9 mouse cellular contexts compared by ENCODE assay signal in genomic region chr15:3707089-3708078, GRCm38 (mm10).
DNase-seq lines count a peak whose midpoint lies in the region; ATAC-seq and TF ChIP-seq lines count a peak whose summit lies in the region.
"Had no signal": no experiment of that assay in that cellular context is flagged by ENCODE, and none has a peak within 500 bp of the region (broad histone marks: within the 10 kb centered on the region; RNA-seq: fewer than 3 reads in every experiment).

No protein-coding gene starts in this region.

- H3K9ac ChIP-seq in hindbrain, embryonic 13.5 days = no peak overlapping the region

- DNase-seq in kidney, postnatal 10 days = peak; percentile 22
- DNase-seq in kidney, adult 18-20 months = no peak
- DNase-seq in cerebellum, adult 9-10 months = peak; percentile 35
- peak; percentile 12 to 15 for DNase-seq in gastrocnemius, postnatal 36 days
- no peak for DNase-seq in thymus, postnatal 14 days
- no peak for DNase-seq in layer of hippocampus, adult 9-11 months

- peak; percentile 16 for TF ChIP-seq POLR2A in myocyte (IDR thresholded peaks at IDR 0.05; ENCODE audit: insufficient read length, low read depth)

- H3K4me1 ChIP-seq in hindbrain, embryonic 13.5 days (replicated peaks) = no peaks in the 10 kb centered on the region
- H3K4me1 ChIP-seq: hindbrain, embryonic 10.5 days had no signal

- no peaks in the 10 kb centered on the region for H3K27me3 ChIP-seq in myocyte (ENCODE audit: control insufficient read depth, insufficient read depth, insufficient read length)
- no peaks in the 10 kb centered on the region for H3K27me3 ChIP-seq in hindbrain, embryonic 13.5 days

- no peaks in the 10 kb centered on the region for H3K79me2 ChIP-seq in myocyte (ENCODE audit: control insufficient read depth, insufficient read depth)

- ATAC-seq in hindbrain, embryonic 13.5 days (ENCODE audit: low FRiP score) = no peak

- 81% methylated on average over 11 of the region's 11 CpGs for WGBS in hindbrain, embryonic 13.5 days

- H3K36me3 ChIP-seq in myocyte (ENCODE audit: control insufficient read depth, insufficient read depth) = no peaks in the 10 kb centered on the region
- no peaks in the 10 kb centered on the region for H3K36me3 ChIP-seq in hindbrain, embryonic 13.5 days
- H3K36me3 ChIP-seq: hindbrain, embryonic 10.5 days had no signal

- no peak overlapping the region for H3ac ChIP-seq in myocyte (ENCODE audit: control insufficient read depth, insufficient read length)

- H3K4me2 ChIP-seq in myocyte (ENCODE audit: low read depth) = peak overlapping the region; percentile 69
- no peak overlapping the region for H3K4me2 ChIP-seq in hindbrain, embryonic 13.5 days

- no peaks in the 10 kb centered on the region for H3K9me3 ChIP-seq in hindbrain, embryonic 13.5 days
- H3K9me3 ChIP-seq: hindbrain, embryonic 10.5 days had no signal

- no peak overlapping the region for H3K4me3 ChIP-seq in myocyte
- no peak overlapping the region for H3K4me3 ChIP-seq in hindbrain, embryonic 13.5 days
- H3K4me3 ChIP-seq: hindbrain, embryonic 10.5 days had no signal

- intact Hi-C loops in gastrocnemius, postnatal 36 days (cut with DNase I) = no loop called here

- H3K27ac ChIP-seq in hindbrain, embryonic 13.5 days = no peak overlapping the region
- H3K27ac ChIP-seq: hindbrain, embryonic 10.5 days had no signal

TF ChIP-seq in myocyte, 11 proteins besides CTCF, POLR2A, EP300 and RAD21:
- TF ChIP-seq POLR2AphosphoS2 (IDR thresholded peaks at IDR 0.05; ENCODE audit: insufficient read length, low read depth) (no peak), REST (IDR thresholded peaks at IDR 0.05; ENCODE audit: insufficient read depth, insufficient read length) (no peak), MYOG (IDR thresholded peaks at IDR 0.05; ENCODE audit: control insufficient read depth in 1 of 3, insufficient read depth in 1 of 3, insufficient read length in 2 of 3, low read depth in 2 of 3) (peak in 2 of 3 experiments; percentile 30 to 53), MYOD1 (IDR thresholded peaks at IDR 0.05; ENCODE audit: control insufficient read depth in 1 of 3, insufficient read length in 2 of 3, low read depth in 2 of 3) (peak; percentile 62 to 76 (median 66)), MAX (IDR thresholded peaks at IDR 0.05; ENCODE audit: low read depth) (no peak), E2F4 (IDR thresholded peaks at IDR 0.05; ENCODE audit: insufficient read depth) (no peak), CEBPB (IDR thresholded peaks at IDR 0.05; ENCODE audit: insufficient read depth, poor library complexity, severe bottlenecking) (peak; percentile 95), USF1 (IDR thresholded peaks at IDR 0.05; ENCODE audit: low read depth) (no peak), SRF (IDR thresholded peaks at IDR 0.05; ENCODE audit: control insufficient read depth, insufficient read length, low read depth) (no peak), TCF12 (IDR thresholded peaks at IDR 0.05; ENCODE audit: insufficient read depth, poor library complexity, severe bottlenecking) (peak; percentile 71), TCF3 (IDR thresholded peaks at IDR 0.05; ENCODE audit: insufficient read length, low read depth) (no peak)

Comparison
In these comparisons a context has a peak if more than half of its experiments do, and no peak if none do; other contexts are left out.
1. DNase-seq: peak in kidney, postnatal 10 days (single experiment), cerebellum, adult 9-10 months (single experiment) and gastrocnemius, postnatal 36 days (2 of 2); none in kidney, adult 18-20 months (single experiment), thymus, postnatal 14 days (single experiment) and layer of hippocampus, adult 9-11 months (single experiment).